ENCODE assay signal across 9 mouse cellular contexts in genomic region chr7:16695025-16695424, GRCm38 (mm10). TPM values are rescaled to one million over a fixed set of nuclear protein-coding genes. Genes with fewer than 3 reads are reported as not detected.
DNase-seq lines count a peak whose midpoint lies in the region; ATAC-seq and TF ChIP-seq lines count a peak whose summit lies in the region.
"Had no signal": no experiment of that assay in that cellular context is flagged by ENCODE, and none has a peak within 500 bp of the region (broad histone marks: within the 10 kb centered on the region; RNA-seq: fewer than 3 reads in every experiment).

No protein-coding gene starts in this region.

- H3K4me3 ChIP-seq in lung, embryonic 14.5 days (ENCODE audit: low read depth, low read length) = no peak overlapping the region
- no peak overlapping the region for H3K4me3 ChIP-seq in lung, adult 2 months (replicated peaks; ENCODE audit: extremely low read depth, low read depth, low read length)
- H3K4me3 ChIP-seq in intestine, embryonic 15.5 days (replicated peaks) = no peak overlapping the region

- H3K27me3 ChIP-seq in lung, embryonic 14.5 days (ENCODE audit: insufficient read depth, low read length) = no peaks in the 10 kb centered on the region
- no peaks in the 10 kb centered on the region for H3K27me3 ChIP-seq in Patski
- no peaks in the 10 kb centered on the region for H3K27me3 ChIP-seq in splenic B cell, adult 2 months (ENCODE audit: control insufficient read depth, insufficient read depth, low read length, poor library complexity, severe bottlenecking)
- H3K27me3 ChIP-seq in intestine, embryonic 15.5 days (replicated peaks) = no peaks in the 10 kb centered on the region

- WGBS in lung, embryonic 14.5 days = 27% methylated on average over 3 of the region's 3 CpGs
- 39% methylated on average over 3 of the region's 3 CpGs for WGBS in lung, adult 2 months
- WGBS in intestine, embryonic 15.5 days = 45% methylated on average over 3 of the region's 3 CpGs

- CTCF ChIA-PET in Patski (lab: Charles Lee) = interaction anchor here (0.7 to 1.5 kb wide), 3 partner anchors 17 to 64 kb away, joined by 3 to 4 read pairs (median 3); no protein-coding TSS in a partner anchor

- peak; percentile 30; the same call in 1 of the 2 replicates for TF ChIP-seq CTCF in lung, embryonic 14.5 days (IDR thresholded peaks at IDR 0.05; ENCODE audit: low read depth)
- TF ChIP-seq CTCF in lung, adult 2 months (IDR thresholded peaks at IDR 0.05; ENCODE audit: insufficient read depth, low read length) = no peak; the same call in 1 of the 2 replicates
- peak; percentile 61 for TF ChIP-seq CTCF in Patski (IDR thresholded peaks at IDR 0.05)

- no peak overlapping the region for H3K9ac ChIP-seq in lung, embryonic 14.5 days
- H3K9ac ChIP-seq in intestine, embryonic 15.5 days = no peak overlapping the region

- POLR2A ChIA-PET in Patski (lab: Charles Lee) = no interaction called here

- no peaks in the 10 kb centered on the region for H3K4me1 ChIP-seq in lung, embryonic 14.5 days (ENCODE audit: insufficient read depth)
- no peaks in the 10 kb centered on the region for H3K4me1 ChIP-seq in lung, adult 2 months (ENCODE audit: control insufficient read depth, insufficient read depth, low read length)
- H3K4me1 ChIP-seq in intestine, embryonic 15.5 days (replicated peaks) = no peaks in the 10 kb centered on the region

- ATAC-seq in lung, embryonic 14.5 days (ENCODE audit: insufficient read depth) = no peak
- ATAC-seq in Patski = no peak
- ATAC-seq in intestine, embryonic 15.5 days = no peak

- H3K9me3 ChIP-seq in lung, embryonic 14.5 days (ENCODE audit: low read depth, low read length) = no peaks in the 10 kb centered on the region
- H3K9me3 ChIP-seq in intestine, embryonic 15.5 days = no peaks in the 10 kb centered on the region

- TF ChIP-seq POLR2A in lung, adult 2 months (IDR thresholded peaks at IDR 0.05; ENCODE audit: borderline replicate concordance, extremely low read depth, low read depth, low read length) = no peak

- H3K4me2 ChIP-seq in lung, embryonic 14.5 days = no peak overlapping the region
- no peak overlapping the region for H3K4me2 ChIP-seq in intestine, embryonic 15.5 days (replicated peaks)

- no peak overlapping the region for H3K27ac ChIP-seq in lung, embryonic 14.5 days (ENCODE audit: low read depth)
- no peak overlapping the region for H3K27ac ChIP-seq in intestine, embryonic 15.5 days

- in situ Hi-C loops in Patski (cut with MboI; ENCODE audit: low pct_unique_long_range_greater_than_20kb) = no loop called here

- DNase-seq in embryo, embryonic 10.5 days (ENCODE audit: low spot score) = peak; percentile 22
- no peak for DNase-seq in embryo, embryonic 9.5 days (ENCODE audit: extremely low spot score)
- DNase-seq in lung, embryonic 14.5 days = peak; percentile 45
- DNase-seq in lung, adult 2 months = no peak
- DNase-seq in Patski (ENCODE audit: low read depth, low spot score) = no peak
- DNase-seq in induced T-regulatory cell, adult 2 months (ENCODE audit: low read depth) = peak; percentile 83
- peak; percentile 65 for DNase-seq in splenic B cell, adult 2 months (ENCODE audit: low read depth, low spot score)

- no peaks in the 10 kb centered on the region for H3K36me3 ChIP-seq in lung, embryonic 14.5 days (ENCODE audit: insufficient read depth)
- H3K36me3 ChIP-seq in splenic B cell, adult 2 months (ENCODE audit: control insufficient read depth, insufficient read depth, low read length, poor library complexity, severe bottlenecking) = no peaks in the 10 kb centered on the region
- no peaks in the 10 kb centered on the region for H3K36me3 ChIP-seq in intestine, embryonic 15.5 days

RNA-seq across cellular contexts. Expression of gene Ceacam15, which starts 19.5 kb away (rescaled TPM):
- not detected in 2 replicates for polyA plus RNA-seq in lung, embryonic 14.5 days (2014; fragmentation: Nextera tagmentation; extraction: Ambion mirVana)
- polyA plus RNA-seq in lung, adult 2 months (2012; rRNA removed) = not detected in 2 replicates
- not detected for polyA plus RNA-seq in Patski (2021)
- not detected in 2 replicates for polyA plus RNA-seq in intestine, embryonic 15.5 days (2015; fragmentation: Nextera tagmentation; extraction: Ambion mirVana)
- polyA plus RNA-seq: limb, embryonic 11.5 days had no signal

RNA-seq across cellular contexts. Expression of gene Ceacam9, which starts 26.7 kb away (rescaled TPM):
- polyA plus RNA-seq in lung, embryonic 14.5 days (2014; fragmentation: Nextera tagmentation; extraction: Ambion mirVana) = not detected in 2 replicates
- polyA plus RNA-seq in lung, adult 2 months (2012; rRNA removed) = not detected in 2 replicates
- polyA plus RNA-seq in Patski (2021) = not detected
- not detected in 2 replicates for polyA plus RNA-seq in intestine, embryonic 15.5 days (2015; fragmentation: Nextera tagmentation; extraction: Ambion mirVana)
- polyA plus RNA-seq: limb, embryonic 11.5 days had no signal

RNA-seq across cellular contexts. Expression of gene Ap2s1, which starts 43.2 kb away (rescaled TPM):
- polyA plus RNA-seq in lung, embryonic 14.5 days (2014; fragmentation: Nextera tagmentation; extraction: Ambion mirVana) = 287 and 295 TPM in 2 replicates
- polyA plus RNA-seq in lung, adult 2 months (2012; rRNA removed) = 206 and 228 TPM in 2 replicates
- polyA plus RNA-seq in Patski (2021) = 222 TPM
- polyA plus RNA-seq in intestine, embryonic 15.5 days (2015; fragmentation: Nextera tagmentation; extraction: Ambion mirVana) = 248 and 256 TPM in 2 replicates

Comparison
In these comparisons a context has a peak if more than half of its experiments do, and no peak if none do; other contexts are left out.
1. DNase-seq: peak in embryo, embryonic 10.5 days (single experiment), lung, embryonic 14.5 days (single experiment), induced T-regulatory cell, adult 2 months (single experiment) and splenic B cell, adult 2 months (single experiment); none in embryo, embryonic 9.5 days (single experiment), lung, adult 2 months (single experiment) and Patski (single experiment).